Mouse (Mus musculus): ENCODE measurements around the gene Cbs.

Cbs gene

DNA sequence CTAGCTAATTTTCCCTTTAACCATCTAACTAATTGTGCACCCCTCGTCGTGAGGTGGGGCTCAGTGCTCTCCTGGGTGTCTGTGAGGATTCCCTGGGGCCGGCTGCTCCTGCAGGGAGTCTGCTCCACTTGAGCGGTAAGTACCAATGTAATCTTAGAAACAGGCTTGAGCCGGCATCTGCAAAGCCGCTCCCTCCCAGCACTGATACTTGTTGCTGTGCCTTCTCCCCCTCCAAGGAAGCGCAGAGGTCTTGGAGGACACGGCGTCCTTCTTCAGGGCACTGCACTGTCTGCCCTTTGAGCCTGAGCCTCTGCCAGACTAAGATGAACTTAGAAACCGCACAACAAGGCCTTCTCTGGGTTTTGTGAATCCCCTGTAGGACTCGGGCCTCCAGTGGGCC is 46.2 kb downstream of the Cbs start:
- no peak for DNase-seq (ENCODE audit: low spot score)

DNA sequence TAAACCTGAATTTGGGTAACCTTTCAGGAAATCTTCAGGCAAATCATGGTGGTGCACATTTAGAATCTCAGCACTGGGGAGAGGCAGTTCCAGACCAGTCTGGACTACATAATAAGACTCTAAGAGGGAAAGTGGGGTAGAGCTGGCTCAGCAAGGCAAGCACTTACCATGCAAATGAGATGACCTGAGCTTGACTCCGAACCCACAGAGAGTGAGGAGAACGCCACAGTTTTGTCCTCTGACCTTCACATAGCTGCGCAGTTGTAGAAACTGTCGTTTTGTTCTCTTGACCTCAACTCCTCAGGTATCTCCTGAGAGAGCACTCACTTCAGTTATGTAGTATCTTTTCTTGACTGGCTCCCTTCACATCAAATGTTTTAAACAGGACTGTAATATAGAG is 48.3 kb downstream of the Cbs start:
- DNase-seq (ENCODE audit: low spot score), result no peak

DNA sequence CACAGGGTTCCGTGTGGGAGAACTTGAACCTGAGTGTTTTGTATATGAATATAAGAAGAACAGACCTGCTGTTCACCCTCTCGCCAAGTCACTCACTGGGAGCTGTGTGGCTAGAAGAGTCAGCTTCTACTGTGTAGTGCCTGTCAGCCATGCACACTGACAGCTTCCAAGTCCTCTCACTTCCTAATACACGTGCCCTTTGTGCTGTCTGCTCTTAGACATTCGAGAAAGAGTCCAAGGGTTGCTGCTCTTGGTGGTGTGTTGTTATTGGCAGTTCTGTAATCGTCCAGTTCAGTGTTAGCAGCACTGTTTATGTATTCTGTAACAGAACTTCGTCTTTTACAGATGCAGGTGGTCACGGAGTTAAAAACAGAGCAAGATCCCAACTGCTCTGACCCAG is 48.9 kb downstream of the Cbs start:
- no peak for DNase-seq (ENCODE audit: low spot score)

DNA sequence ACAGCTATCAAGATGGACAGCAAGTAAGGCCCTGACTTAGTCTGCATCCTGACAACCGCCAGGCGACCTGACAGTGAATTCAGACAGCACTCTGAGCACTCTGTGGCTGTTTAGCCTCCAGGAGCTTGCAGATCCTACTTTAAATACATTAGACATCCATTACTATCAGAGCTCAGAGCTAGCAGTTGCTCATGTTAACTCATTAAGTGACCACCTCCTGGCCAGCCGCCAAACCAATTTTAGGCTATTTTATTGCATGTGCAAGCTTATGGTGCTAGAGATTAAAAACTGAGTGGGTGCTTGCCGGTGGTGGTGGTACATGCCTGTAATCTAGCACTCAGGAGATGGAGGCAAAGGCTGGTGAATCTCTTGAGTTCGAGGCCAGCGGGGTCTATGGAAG is 53.3 kb downstream of the Cbs start:
- peak; percentile 87 for DNase-seq (ENCODE audit: low spot score)

DNA sequence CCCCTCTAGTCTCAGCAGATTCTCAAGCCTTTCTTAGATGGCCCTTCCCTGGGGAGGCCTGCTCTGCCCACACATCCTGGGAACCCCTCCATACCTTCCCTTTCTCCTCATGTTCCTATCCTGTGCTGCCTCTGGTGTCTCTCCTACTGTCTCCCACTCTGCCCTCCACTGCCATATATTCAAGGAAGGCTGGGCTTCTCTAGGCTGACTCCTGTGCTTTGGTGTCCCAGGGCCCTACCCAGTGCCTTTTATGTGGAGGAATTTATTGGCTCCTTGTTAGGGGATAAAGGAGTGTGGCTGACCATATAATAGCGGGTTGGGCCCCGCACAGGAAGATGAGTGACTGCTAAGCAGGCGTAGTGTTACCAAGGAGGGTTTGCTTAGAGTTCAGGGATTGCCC is 53.9 kb downstream of the Cbs start:
- DNase-seq (ENCODE audit: low spot score), result no peak

DNA sequence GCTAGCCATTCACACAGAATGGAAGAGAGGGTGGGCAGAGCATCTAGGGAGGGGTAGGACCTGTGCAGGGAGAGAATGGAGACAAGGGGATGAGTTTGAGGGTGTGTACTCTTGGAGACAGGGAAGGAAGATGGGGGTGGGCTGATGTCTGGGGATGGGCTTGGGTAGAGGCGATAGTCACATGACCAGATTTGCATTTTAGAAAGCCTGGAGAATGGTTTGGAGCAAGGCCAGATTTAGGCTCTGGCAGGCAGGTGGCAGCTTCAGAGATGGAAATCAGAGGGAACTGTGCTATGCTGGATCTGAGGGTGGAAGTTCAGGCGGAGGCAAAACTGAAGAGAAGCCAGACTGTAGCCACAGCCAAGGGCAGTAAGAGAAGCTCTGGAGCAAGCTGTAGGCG is 56.7 kb downstream of the Cbs start:
- peak; percentile 75 for DNase-seq (ENCODE audit: low spot score)

DNA sequence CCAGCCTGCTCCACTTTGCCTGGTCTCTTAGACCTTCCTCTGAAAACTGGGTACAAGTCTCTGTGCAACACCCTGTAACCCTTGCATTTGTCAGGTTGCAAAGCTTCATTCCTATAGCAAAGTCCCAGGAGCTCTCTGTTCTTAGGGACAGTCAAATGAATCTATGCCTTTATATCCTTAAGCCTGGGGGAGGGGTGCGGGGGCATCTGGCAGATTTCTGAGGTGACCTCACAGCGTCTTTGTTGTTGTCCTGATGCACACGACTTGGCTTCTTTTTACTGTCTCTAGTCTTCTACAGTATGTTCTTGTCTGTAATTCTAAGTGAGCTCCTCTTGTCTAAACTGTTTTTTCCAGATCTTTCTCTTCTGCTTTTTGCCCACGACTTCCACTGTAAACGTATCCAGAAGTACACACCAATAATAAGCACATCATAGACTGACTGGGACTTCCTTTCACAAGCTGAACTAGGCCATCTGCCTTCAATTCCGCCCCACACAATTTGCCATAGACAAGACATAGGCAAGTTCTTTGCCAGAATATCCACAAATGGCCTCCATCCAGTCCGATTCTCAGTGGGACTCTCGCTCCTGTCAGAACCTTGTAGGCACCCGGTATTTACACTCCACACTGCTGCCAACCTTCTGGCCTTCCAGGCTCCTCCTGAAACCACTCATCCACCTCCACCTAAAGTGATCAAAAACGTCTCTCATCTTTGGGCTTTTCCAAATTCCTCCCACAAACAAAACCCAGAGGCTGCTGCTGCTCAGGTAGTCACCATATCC is 60.5 kb downstream of the Cbs start:
- no peak for DNase-seq (ENCODE audit: low spot score)

DNA sequence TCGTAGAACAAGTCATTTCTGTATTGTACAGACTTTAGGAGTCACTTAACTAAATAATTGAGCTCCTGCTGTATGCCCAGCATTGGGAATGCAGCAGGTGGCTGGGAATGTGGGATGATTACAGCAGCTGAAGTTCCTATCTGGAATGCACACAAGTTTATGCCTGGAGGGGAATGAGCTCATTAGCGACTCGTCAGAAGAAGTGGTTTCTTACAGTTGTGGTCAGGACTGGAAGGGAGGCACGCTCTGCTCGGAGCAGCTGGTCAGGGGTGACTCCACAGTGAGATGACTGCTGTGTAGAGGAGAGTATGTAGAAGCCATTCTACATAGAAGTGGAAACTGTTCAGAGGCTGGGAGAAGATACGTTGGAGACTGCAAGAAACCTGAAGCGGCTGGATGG is 62.4 kb downstream of the Cbs start:
- no peak for DNase-seq (ENCODE audit: low spot score)

DNA sequence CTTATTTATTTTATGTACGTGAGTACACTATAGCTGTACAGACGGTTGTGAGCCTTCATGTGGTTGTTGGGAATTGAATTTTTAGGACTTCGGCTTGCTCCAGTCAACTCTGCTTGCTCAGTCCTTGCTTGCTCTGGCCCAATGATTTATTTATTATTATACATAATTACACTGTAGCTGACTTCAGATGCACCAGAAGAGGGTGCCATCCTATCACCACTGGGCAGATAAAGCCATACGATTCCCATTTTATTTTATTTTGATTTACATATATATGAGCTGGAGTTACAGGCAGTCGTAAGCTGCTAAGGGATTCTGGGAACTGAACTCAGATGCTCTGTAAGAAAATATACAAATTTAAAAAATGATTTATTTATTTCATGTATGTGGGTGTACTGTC is 65.3 kb downstream of the Cbs start:
- no peak for DNase-seq (ENCODE audit: low spot score)

DNA sequence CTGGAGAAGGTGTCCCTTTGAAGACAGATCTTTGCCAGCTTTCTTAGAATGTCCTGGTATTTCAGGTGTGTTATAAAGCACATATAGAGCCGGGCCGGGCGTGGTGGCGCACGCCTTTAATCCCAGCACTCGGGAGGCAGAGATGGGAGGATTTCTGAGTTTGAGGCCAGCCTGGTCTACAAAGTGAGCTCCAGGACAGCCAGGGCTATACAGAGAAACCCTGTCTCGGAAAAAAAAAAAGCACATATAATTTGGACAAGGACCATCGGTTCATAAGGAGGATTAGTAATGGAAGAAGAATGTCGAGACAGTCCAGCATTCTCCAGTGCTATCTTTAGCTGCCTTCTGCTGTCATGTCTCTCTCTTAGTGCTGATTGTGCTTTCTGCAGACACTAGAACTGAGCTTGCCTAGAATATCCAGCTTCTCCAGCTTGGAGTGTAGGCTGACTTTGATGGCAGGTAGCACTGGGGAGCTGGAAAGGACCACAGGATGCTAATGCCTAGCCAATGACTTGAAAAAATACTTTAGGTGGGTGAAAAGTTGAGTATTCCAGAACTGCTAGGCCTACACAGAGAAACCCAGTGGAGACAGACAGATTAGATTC is 66.6 kb downstream of the Cbs start:
- peak; percentile 37 for DNase-seq (ENCODE audit: low spot score)

DNA sequence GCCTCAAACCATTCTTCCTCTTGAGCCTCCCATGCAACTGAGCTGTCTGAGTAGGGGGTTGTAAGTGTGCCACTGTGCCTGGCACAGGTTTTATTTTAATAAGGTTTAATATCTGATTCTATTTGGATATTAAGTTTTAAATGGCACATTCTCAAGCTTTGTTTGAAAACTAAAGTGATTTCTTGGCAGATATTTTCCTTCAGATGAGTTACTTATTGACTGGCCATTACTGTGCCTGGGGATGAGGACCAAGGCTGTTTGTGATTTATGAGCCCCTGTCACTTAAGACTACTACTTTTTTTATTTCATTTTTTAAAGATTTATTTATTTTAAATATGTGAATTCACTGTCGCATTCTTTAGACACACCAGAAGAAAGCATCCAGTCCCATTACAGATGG is 67.3 kb downstream of the Cbs start:
- DNase-seq (ENCODE audit: low spot score), result no peak

DNA sequence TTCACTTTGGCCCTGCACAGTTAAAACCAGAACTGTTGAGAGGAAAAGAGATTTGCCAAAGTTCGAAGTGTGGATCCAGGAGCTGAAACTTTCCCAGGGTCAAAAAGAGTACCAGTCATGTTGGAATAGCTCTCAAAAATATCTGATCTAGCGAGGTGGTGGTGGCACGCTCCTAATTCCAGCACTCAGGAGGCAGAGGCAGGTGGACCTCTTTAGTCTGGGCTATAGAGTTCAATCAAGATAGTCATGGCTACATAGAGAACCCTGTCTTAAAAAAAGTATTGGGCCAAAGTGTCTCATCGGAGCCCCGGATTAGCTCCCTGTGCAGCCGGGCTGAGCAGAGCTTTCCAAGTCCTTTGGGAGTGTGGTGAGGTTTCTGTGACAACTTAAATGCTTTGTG is 70.8 kb downstream of the Cbs start:
- DNase-seq (ENCODE audit: low spot score), result no peak

DNA sequence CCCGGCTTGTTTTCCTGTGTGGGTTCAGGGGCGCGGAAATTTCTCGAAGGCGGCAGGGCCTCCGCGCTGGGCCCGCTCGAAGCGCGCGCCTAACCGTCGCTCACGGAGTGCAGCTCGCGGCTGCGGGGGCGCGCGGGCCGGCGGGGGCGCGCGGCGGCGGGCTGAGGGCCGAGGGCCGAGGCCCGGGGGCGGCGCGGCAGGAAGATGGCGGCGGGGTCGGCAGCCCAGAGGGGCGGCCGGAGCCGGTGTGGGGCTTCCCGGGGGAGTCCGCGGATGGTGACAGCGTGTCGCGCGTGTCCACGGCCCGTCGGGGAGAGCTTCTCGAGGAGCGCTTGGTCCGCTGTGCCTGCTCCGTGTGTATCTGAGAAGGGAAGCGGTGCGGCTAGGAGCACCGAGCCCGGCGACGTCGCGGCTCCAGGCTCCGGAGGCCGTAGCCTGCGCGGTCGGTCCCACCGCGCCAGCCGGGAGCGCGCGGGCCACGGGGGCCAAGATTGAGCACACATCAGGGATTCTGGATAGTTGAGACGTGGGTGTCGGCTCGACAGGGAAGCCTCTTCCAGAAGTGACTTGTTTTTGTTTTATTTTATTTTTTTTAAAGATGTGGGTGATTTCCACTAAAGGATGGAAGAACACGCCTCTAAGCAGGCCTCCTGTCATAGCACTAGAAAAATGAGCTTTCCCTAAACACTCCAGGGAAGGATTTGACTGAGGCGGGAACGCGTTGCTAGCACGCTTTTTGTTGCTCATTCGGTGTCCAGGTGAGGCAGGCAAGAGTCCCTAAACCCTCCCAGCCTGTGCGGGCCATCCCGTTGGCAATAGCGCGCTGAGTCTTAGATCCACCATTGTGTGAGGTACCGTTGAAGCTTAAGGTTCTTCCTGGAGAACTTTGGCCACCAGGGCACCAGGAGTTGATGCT is 71.6 kb downstream of the Cbs start:
- peak; percentile 66 for DNase-seq (ENCODE audit: low spot score)

DNA sequence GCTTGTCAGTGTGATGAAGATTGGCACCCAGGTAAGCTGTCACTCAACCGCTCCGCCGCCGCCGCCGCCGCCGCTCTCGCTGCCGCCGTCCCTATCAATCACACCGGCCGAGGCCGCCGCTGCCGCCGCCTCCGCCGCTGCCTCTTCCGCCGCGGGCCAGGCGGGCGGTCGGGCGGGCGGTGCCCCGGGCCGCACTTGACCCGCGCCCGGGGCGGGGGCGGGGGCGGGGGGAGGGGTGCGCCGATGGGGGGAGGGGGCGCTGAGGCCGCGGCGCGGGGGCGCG is 72.2 kb downstream of the Cbs start:
- no peak for DNase-seq (ENCODE audit: low spot score)

DNA sequence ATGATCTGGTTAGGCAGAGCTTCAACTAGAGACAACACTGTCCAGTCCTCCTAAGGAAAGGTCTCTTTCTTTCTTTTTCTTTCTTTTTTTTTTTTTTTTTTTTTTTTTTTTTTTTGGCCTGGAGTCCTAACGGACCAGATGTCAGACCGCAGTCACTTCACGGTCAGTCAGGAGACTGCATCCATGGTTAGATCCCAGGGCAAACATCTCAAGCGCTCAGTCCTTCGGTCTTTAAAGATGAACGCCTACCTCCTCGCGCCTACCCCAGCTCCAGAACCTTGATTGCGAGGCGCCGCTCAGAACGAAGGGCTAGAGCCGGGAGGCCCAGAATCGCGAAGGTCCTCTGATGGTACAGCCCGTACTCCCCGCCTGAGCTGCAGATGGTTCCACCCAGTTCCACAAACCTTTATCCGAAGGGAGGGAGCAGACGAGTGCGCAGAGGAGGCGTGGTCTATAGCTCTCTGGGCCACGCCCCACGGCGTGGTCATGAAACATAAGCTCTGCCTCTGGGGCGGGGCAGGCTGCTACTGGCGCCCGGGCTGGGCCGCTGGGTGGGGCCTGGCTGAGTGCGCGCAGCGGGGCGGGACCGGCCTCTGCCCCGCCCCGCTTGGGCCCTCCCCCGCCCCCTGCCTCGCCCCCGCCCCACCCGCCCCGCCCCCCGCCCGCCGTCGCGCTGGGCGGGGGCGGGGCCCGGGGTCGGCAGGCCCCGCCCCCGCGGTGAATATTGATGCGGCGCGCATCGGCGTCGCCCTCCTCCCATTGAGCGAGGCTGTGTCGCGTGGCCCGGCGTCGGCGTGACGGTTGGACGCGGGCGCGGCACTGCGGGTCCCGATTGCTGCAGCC is 72.8 kb downstream of the Cbs start, which contains the start of gene Pknox1:
Gene Pknox1 (plus strand): TSS at position 720 of the 843 bp plus-strand sequence.
- DNase-seq (ENCODE audit: low spot score), result peak; percentile 100

DNA sequence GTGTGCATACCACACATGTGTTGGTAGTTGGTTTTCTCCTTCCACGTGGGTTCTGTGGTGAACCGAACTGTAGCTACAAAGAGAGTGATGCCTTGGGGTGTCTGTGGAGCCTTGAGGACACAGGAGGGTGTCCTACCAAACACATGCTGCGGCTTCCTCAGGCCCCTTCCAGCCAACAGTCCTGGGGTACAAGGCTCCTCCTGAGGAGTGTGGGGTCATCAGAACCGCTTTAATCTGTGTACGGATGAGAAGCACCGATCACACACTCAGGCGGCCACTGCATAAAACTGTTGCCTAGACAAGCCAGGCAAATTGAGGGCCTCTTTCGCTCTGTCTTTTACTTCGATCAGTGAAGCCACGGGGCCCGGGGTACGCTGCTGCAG is 73.4 kb downstream of the Cbs start:
- DNase-seq (ENCODE audit: low spot score), result no peak

DNA sequence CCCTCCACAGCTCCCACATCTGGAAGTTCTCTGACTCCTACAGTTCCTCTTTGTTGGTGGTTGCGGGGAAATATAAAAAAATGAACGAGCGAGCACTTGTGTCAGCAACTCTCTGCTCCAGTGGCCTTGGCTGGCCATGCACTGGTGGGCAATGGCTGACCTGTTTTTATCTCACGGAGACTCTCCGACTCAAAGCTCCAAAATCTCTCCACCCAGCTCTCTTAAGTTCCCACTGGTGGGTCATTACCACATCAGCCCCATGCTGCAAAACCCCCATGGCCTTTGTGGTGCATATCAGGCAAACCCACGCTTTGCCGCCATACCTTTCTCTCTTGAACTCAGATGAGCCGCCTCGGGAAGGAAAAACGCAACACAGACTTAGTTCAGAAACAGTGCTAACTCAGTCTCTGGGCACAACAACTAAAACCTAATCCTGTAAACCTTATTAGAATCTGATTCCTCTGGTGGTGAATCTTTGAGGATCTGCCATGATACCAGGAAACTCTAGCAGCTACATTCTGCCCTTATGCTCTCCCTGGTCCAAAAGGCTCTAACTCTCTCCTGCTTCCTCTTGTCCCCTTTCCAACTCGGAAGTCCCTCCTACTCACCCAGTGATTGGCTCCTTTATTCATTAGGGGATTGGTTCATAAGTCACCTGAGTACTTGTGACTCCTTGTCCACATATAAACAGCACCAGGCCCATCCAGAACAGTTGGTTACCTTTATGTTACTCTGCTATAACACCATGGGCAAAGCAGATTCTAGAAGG is 77.8 kb downstream of the Cbs start:
- DNase-seq (ENCODE audit: low spot score), result no peak
